Mouse (Mus musculus): ENCODE data around the gene Zhx3.

The Zhx3 gene

GRCm38 (mm10) chr2:160872890-160873382 lies at the start of gene Zhx3:
Gene Zhx3, minus strand, starts transcription at chr2:160872998.
- no peak for DNase-seq (ENCODE audit: extremely low read depth, low read depth, low spot score)

- no peak for DNase-seq (ENCODE audit: extremely low read depth, low read depth, low spot score)
These were observed 48.5 kb upstream of the Zhx3 start for GRCm38 (mm10) chr2:160921285-160921684.

GRCm38 (mm10) chr2:160918930-160919215 lies 46.1 kb upstream of the Zhx3 start:
- no peak for DNase-seq (ENCODE audit: extremely low read depth, low read depth, low spot score)

GRCm38 (mm10) chr2:160918154-160918929 lies 45.5 kb upstream of the Zhx3 start:
- no peak for DNase-seq (ENCODE audit: extremely low read depth, low read depth, low spot score)

- peak; percentile 16 for DNase-seq (ENCODE audit: extremely low read depth, low read depth, low spot score)
These were observed 44.5 kb upstream of the Zhx3 start for GRCm38 (mm10) chr2:160917313-160917712.

GRCm38 (mm10) chr2:160916714-160917113 lies 43.9 kb upstream of the Zhx3 start:
- no peak for DNase-seq (ENCODE audit: extremely low read depth, low read depth, low spot score)

GRCm38 (mm10) chr2:160915821-160916610 lies 43.2 kb upstream of the Zhx3 start:
- DNase-seq (ENCODE audit: extremely low read depth, low read depth, low spot score) = no peak

- no peak for DNase-seq (ENCODE audit: extremely low read depth, low read depth, low spot score)
These were observed 41.9 kb upstream of the Zhx3 start for GRCm38 (mm10) chr2:160914656-160915055.

- DNase-seq (ENCODE audit: extremely low read depth, low read depth, low spot score) = no peak
These were observed 39.5 kb upstream of the Zhx3 start, which contains the start of gene Emilin3 for GRCm38 (mm10) chr2:160912231-160912671. Gene Emilin3, minus strand, starts transcription at chr2:160912328.

- no peak for DNase-seq (ENCODE audit: extremely low read depth, low read depth, low spot score)
These were observed 38.9 kb upstream of the Zhx3 start for GRCm38 (mm10) chr2:160911558-160912201.

GRCm38 (mm10) chr2:160910633-160911032 lies 37.8 kb upstream of the Zhx3 start:
- no peak for DNase-seq (ENCODE audit: extremely low read depth, low read depth, low spot score)

- no peak for DNase-seq (ENCODE audit: extremely low read depth, low read depth, low spot score)
These were observed 35.8 kb upstream of the Zhx3 start for GRCm38 (mm10) chr2:160908607-160909006.

- DNase-seq (ENCODE audit: extremely low read depth, low read depth, low spot score) = no peak
These were observed 33.3 kb upstream of the Zhx3 start for GRCm38 (mm10) chr2:160906101-160906500.

- no peak for DNase-seq (ENCODE audit: extremely low read depth, low read depth, low spot score)
These were observed 32.5 kb upstream of the Zhx3 start for GRCm38 (mm10) chr2:160905301-160905700.

- DNase-seq (ENCODE audit: extremely low read depth, low read depth, low spot score) = no peak
These were observed 29.0 kb upstream of the Zhx3 start for GRCm38 (mm10) chr2:160901656-160902412.

GRCm38 (mm10) chr2:160891697-160892096 lies 18.9 kb upstream of the Zhx3 start:
- peak; percentile 54 for DNase-seq (ENCODE audit: extremely low read depth, low read depth, low spot score)

GRCm38 (mm10) chr2:160891045-160891444 lies 18.2 kb upstream of the Zhx3 start:
- DNase-seq (ENCODE audit: extremely low read depth, low read depth, low spot score) = no peak

GRCm38 (mm10) chr2:160887859-160888258 lies 15.1 kb upstream of the Zhx3 start:
- DNase-seq (ENCODE audit: extremely low read depth, low read depth, low spot score) = no peak

- no peak for DNase-seq (ENCODE audit: extremely low read depth, low read depth, low spot score)
These were observed 14.5 kb upstream of the Zhx3 start for GRCm38 (mm10) chr2:160887284-160887683.

- DNase-seq (ENCODE audit: extremely low read depth, low read depth, low spot score) = no peak
These were observed 13.4 kb upstream of the Zhx3 start for GRCm38 (mm10) chr2:160886221-160886620.

- DNase-seq (ENCODE audit: extremely low read depth, low read depth, low spot score) = no peak
These were observed 12.0 kb upstream of the Zhx3 start for GRCm38 (mm10) chr2:160884830-160885229.

Measured in fat pad, adult 2 months (tissue).